Mouse (Mus musculus): ENCODE results near the gene Amy2a1. TPM values are rescaled to one million over a fixed set of nuclear protein-coding genes. Genes with fewer than 3 reads are reported as not detected.

Gene Amy2a1
- polyA plus RNA-seq (2012; ENCODE audit: low replicate concordance) = not detected in 2 replicates

DNA sequence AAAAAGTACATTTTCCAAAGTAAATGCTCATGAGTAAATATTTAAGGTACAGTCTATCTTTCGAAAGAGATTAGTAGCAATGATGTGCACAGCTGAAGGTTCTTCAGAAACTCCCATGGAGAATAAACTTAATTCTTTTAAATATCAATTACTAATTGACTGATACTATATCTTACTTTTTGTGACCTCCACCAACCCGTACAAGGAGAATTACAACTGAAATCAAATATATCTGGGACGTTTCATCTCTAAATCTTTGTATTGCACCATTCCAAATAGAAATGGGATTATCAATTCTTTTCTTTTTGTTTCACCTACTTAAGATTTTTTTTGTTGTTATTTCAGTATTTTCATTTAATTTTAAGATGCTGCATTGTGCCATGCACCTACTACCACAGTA is at the start of gene Amy2a1:
Gene Amy2a1, minus strand, starts transcription at position 101 of the 400 bp plus-strand sequence.

Other genes starting within 250 kb of the Amy2a1 start
- not detected in 2 replicates for gene Amy2a4, start 241.0 kb downstream of the Amy2a1 start, polyA plus RNA-seq (2012; ENCODE audit: low replicate concordance)
- not detected in 2 replicates for gene Amy2a3, start 208.4 kb downstream of the Amy2a1 start, polyA plus RNA-seq (2012; ENCODE audit: low replicate concordance)
- not detected in 2 replicates for gene Amy2a2, start 175.8 kb downstream of the Amy2a1 start, polyA plus RNA-seq (2012; ENCODE audit: low replicate concordance)
- gene Amy1, start 74.3 kb upstream of the Amy2a1 start, polyA plus RNA-seq (2012; ENCODE audit: low replicate concordance) = not detected in 2 replicates
- gene Rnpc3, start 97.7 kb upstream of the Amy2a1 start, polyA plus RNA-seq (2012; ENCODE audit: low replicate concordance) = 9.4 and 14.0 TPM in 2 replicates